Mouse (Mus musculus) right cerebral cortex, adult 2 months (tissue): ENCODE measurements around the gene 2010109A12Rik.

Source experiments
- DNase-seq, 2 experiments: peaks; one replicate each; pipeline ENCODE4 v3.0.0; 2021 to 2022; ENCODE audit warnings: low spot score in 2 of 2

Gene 2010109A12Rik

GRCm38 (mm10) chr5:93206109-93207005 lies at the start of gene 2010109A12Rik, which contains the start of gene Ccni:
Gene 2010109A12Rik, plus strand, starts transcription at chr5:93206518.
Gene Ccni, minus strand, starts transcription at chr5:93206495.
- DNase-seq: peak; percentile 94 to 96

GRCm38 (mm10) chr5:93163541-93163940 lies 42.8 kb upstream of the 2010109A12Rik start:
- DNase-seq: peak; percentile 67 to 77

- DNase-seq: no peak
Observed at GRCm38 (mm10) chr5:93167919-93168516, 38.3 kb upstream of the 2010109A12Rik start.

- DNase-seq: no peak
Observed at GRCm38 (mm10) chr5:93168654-93169053, 37.7 kb upstream of the 2010109A12Rik start.

GRCm38 (mm10) chr5:93171420-93171819 lies 34.9 kb upstream of the 2010109A12Rik start:
- DNase-seq: no peak

GRCm38 (mm10) chr5:93172536-93172935 lies 33.8 kb upstream of the 2010109A12Rik start:
- no peak for DNase-seq

- no peak for DNase-seq
Observed at GRCm38 (mm10) chr5:93174675-93175074, 31.6 kb upstream of the 2010109A12Rik start.

- peak in 1 of 2 experiments; percentile 41 for DNase-seq
Observed at GRCm38 (mm10) chr5:93178616-93179015, 27.7 kb upstream of the 2010109A12Rik start.

- DNase-seq: no peak
Observed at GRCm38 (mm10) chr5:93180252-93180651, 26.1 kb upstream of the 2010109A12Rik start.

- no peak for DNase-seq
Observed at GRCm38 (mm10) chr5:93183311-93183710, 23.0 kb upstream of the 2010109A12Rik start.

GRCm38 (mm10) chr5:93184548-93184947 lies 21.8 kb upstream of the 2010109A12Rik start:
- DNase-seq: no peak

- no peak for DNase-seq
Observed at GRCm38 (mm10) chr5:93189607-93190006, 16.7 kb upstream of the 2010109A12Rik start.

- DNase-seq: no peak
Observed at GRCm38 (mm10) chr5:93190428-93190827, 15.9 kb upstream of the 2010109A12Rik start.

GRCm38 (mm10) chr5:93198232-93198631 lies 8.1 kb upstream of the 2010109A12Rik start:
- no peak for DNase-seq

GRCm38 (mm10) chr5:93201181-93201580 lies 5.1 kb upstream of the 2010109A12Rik start:
- no peak for DNase-seq

GRCm38 (mm10) chr5:93205371-93206108 lies 778 bp upstream of the 2010109A12Rik start:
- peak; percentile 41 to 51 for DNase-seq

- DNase-seq: no peak
Observed at GRCm38 (mm10) chr5:93207006-93207348, 659 bp downstream of the 2010109A12Rik start.

- DNase-seq: no peak
Observed at GRCm38 (mm10) chr5:93207555-93207954, 1.2 kb downstream of the 2010109A12Rik start.

- no peak for DNase-seq
Observed at GRCm38 (mm10) chr5:93218375-93218774, 12.1 kb downstream of the 2010109A12Rik start.

GRCm38 (mm10) chr5:93221661-93222060 lies 15.3 kb downstream of the 2010109A12Rik start:
- no peak for DNase-seq

GRCm38 (mm10) chr5:93224549-93224948 lies 18.2 kb downstream of the 2010109A12Rik start:
- DNase-seq: no peak

- no peak for DNase-seq
Observed at GRCm38 (mm10) chr5:93227157-93227556, 20.8 kb downstream of the 2010109A12Rik start.
